Mouse (Mus musculus): ENCODE results near the gene Cldn1. TPM values are rescaled to one million over a fixed set of nuclear protein-coding genes. Genes with fewer than 3 reads are reported as not detected.

Gene Cldn1
- not detected for polyA plus RNA-seq (2017; shearing (Covaris generic))

GRCm38 (mm10) chr16:26371325-26372053, at the start of gene Cldn1:
Gene Cldn1, minus strand, starts transcription at chr16:26371841.

Other genes starting within 250 kb of the Cldn1 start
- not detected for gene Cldn16, start 91.3 kb upstream of the Cldn1 start, polyA plus RNA-seq (2017; shearing (Covaris generic))
- not detected for gene Tmem207, start 154.9 kb upstream of the Cldn1 start, polyA plus RNA-seq (2017; shearing (Covaris generic))
- 15.3 TPM for gene Il1rap, start 209.9 kb upstream of the Cldn1 start, polyA plus RNA-seq (2017; shearing (Covaris generic))

Measured in effector memory CD4-positive, alpha-beta T cell, adult 7 months (primary cell).